Mouse (Mus musculus) layer of hippocampus, adult 9-10 months (tissue): ENCODE results near the gene Gpd1l.
"Not testable (repeated sequence)": the region's sequence is repeated elsewhere in the genome, so short reads cannot be mapped to it uniquely, and the experiment has no call there.

Source experiments
- DNase-seq: peaks from one replicate; pipeline ENCODE4 v3.0.0; 2022; ENCODE audit warnings: low spot score

Gene Gpd1l

DNA sequence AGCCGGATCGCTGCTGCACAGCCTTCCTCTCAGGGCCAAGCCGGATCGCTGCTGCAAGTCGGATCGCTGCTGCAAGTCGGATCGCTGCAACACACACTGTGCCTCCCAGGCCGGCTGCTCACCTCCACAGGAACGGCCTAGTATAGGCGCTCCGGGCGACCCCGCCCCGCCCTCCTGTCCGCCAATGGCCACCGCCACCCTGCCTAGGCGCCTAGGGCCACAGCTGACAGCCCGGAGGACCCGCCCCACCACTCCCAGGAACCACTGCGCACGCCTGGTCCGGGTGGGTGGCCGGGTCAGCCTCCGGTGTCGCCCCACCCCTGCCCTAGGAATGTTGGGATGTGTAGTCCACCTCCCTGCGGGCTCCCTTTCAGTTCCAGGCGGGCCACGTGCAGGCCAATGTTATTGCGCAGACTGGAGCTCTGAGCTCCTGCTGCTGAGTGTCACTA lies at the start of gene Gpd1l:
Gene Gpd1l (minus strand): TSS at position 265 of the 449 bp plus-strand sequence.
- DNase-seq, result peak; percentile 87

GRCm38 (mm10) chr9:114982689-114983360 lies 49.0 kb upstream of the Gpd1l start, which contains the start of gene Rps27rt:
Gene Rps27rt, minus strand, starts transcription at chr9:114982739.
- no peak for DNase-seq

DNA sequence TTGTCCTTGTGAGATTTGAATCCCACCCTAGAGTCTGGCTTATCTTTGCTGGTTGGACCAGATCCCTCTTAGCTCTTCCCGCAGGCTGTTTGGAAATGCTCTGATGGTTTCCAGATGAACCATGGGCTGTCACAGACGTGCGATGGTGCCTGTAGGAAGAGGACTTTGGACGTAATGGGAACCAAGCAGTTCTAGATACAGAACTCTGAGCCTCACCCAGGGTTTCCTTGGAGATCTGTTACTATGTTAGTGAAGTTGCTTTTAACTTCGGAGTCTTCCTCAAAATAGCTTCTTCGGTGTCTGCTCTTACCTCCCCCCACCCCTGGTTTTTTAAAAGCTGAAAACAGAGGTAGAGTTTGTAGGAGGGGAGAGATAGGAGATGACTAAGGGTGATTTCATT lies 46.2 kb upstream of the Gpd1l start:
- no peak for DNase-seq

- no peak for DNase-seq
Observed at GRCm38 (mm10) chr9:114978281-114979111, 44.7 kb upstream of the Gpd1l start, which contains the start of gene Osbpl10. Gene Osbpl10, plus strand, starts transcription at chr9:114978569.

DNA sequence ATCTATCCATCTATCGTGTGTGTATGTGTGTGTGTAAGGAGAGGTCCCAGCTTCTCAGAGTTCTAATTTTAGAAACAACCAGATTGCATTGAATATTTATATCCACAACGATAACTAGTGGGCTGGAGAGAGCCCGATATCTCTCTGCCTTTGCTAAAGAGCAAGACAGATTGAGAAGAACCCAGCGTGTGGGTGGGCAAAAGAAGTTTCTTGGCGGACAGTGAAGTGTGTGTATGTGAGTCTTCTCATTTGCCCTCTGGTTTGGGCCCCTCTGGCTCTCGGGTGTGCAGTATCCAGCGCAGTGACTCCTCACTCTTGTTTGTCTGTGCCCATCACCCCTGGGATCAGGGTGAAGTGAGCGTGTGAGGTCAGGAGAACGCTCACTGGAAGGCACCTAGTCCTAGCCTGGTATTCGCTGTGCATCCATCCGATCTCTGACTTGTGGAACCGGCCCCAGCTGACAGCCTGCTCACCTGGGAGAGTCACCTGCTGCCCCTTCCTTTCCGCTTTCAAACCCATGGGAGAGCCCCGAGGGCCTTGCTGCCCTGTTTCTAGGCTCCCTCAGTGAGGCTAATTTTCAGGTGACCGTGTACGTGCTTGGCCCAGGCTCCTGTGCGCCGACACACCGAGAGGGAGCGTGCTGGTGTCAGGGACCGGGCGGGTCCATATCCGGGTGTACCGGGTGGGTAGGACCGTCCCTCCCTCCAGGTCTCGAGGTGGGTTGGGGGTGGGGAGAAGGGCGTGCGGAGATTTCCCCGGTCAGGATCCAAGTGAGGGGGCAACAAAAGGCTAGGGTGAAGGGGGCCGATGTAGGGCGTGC lies 43.9 kb upstream of the Gpd1l start:
- DNase-seq, result no peak

- not testable (repeated sequence) for DNase-seq
Observed at GRCm38 (mm10) chr9:114966286-114966685, 32.5 kb upstream of the Gpd1l start.

GRCm38 (mm10) chr9:114964093-114964492 lies 30.3 kb upstream of the Gpd1l start:
- DNase-seq, result no peak

DNA sequence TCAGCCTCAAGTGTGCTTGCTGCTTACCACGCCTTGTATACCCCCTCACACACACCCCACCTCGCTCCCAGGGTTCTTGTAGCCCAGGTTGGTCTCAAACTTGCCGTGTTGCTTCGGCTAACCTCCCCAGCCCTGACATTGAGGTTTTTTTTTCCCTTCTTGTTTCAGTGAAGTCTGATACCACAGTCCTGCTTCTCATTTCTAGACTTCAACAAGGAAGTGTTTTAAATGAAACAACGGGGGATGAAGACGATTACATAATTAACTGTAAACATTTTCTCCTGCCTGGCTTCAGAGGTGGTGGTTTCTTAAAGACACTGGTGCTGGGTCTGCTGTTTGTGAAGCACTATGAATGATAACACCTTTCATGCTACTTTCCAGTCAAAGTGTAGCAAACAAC lies 27.1 kb upstream of the Gpd1l start:
- DNase-seq, result no peak

DNA sequence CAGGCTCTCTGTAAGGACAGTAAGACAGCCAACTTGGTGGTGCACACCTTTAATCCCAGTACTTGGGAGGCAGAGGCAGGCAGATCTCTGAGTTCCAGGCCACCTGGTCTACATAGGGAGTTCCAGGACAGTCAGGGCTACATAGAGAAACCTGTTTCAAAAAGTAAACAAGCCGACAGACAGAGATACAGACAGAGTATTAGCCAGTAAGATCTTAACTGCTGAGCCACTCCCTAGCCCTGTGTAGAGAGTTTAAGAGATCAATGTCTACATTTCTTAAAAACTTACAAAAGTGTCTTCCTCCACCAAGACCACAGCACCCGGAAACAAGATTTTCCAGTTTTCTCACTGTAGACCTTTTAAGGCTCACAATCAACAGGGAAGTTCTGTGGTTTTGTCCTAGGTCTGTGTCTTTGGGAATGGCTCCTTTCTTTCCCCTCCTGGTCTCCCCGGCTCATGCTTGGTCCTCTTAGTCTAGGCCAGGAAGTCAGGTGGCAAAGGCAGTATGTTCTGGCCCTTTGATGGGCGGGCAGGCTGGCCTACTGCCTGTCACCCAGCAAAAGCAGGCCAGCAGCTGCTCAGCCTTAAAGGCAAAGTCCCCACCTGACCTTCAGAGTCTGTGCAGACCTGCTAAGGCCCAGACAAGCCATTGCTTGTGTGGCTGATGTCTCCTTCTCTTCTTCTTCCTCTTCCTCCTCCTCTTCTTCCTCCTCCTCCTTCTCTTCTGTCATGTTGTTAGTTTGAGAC lies 26.4 kb upstream of the Gpd1l start:
- no peak for DNase-seq

DNA sequence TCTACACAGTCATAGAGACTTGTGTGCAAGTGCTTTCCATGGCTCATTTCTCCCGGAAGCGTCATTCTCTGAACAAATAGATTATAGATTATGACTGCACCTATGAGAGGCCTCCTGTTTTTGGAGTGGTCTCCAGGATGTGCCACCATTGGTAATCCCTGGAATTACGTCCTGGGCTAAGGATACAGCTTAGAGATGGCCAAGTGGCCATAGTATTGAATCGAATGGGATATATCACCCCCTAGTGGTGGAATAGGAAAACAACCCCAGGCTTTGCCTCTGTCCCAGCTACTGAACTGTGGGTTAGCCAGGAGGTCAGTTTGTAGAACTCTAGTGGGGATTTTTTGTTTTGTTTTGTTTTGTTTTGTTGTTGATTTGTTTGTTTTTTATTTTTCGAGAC lies 23.2 kb upstream of the Gpd1l start:
- DNase-seq, result no peak

DNA sequence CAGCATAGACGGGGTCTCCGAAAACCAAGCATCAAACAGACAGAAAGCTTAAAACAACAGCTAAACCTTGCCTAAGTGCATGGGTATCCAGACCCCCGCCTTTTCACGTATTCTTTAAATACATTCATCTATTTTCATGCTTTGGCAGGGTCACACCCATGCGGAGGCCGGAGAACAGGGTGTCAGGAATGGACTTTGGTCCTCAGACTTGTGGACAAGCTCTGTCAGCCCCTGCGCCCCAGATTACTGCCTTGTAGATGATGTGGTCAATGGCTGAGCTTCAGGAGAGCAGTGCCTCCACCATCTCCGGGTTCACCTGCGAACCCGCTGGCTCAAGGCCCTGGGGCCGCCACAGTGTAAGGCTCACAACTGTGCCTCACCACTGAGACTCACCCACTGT lies 21.6 kb upstream of the Gpd1l start:
- no peak for DNase-seq

DNA sequence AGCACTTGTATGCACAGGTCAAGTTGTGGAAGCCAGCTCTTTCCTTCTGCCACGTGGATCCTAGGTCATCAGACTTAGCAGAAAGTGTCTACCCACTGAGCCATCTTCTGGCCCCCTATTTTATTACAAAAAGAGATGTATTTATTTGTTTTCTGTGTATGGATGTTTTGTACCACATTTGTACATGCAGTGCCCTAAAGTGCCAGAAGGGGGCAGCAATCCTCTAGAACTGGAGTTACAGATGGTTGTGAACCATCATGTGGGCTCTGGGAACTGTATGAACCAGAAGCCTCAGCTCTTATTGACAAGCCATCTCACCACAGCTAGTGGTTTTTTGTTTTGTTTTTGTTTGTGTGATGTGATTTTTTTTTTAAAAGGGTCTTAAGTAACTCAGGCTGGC lies 19.1 kb upstream of the Gpd1l start:
- no peak for DNase-seq

GRCm38 (mm10) chr9:114948395-114948794 lies 14.6 kb upstream of the Gpd1l start:
- no peak for DNase-seq

DNA sequence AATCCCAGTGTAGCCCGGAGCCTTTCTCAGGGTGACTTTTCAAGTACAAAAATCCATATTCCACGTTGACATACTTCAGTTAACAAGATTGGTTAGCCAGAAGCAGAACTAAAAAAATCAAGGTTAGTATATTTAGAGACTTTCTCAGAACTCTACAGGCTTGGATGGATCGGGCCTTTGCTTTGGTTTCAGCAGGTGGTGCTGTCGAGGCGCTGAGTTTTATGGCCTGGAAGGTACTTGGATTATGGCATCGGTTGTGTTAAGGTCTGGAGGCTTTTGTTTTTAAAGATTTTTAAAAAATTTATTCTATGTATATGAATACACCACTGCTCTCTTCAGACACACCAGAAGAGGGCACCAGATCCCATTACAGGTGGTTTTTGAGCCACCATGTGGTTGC lies 11.8 kb upstream of the Gpd1l start:
- no peak for DNase-seq

GRCm38 (mm10) chr9:114944642-114945041 lies 10.9 kb upstream of the Gpd1l start:
- DNase-seq, result no peak

GRCm38 (mm10) chr9:114936687-114937086 lies 2.9 kb upstream of the Gpd1l start:
- DNase-seq, result no peak

- DNase-seq, result no peak
Observed at GRCm38 (mm10) chr9:114935321-114935720, 1.5 kb upstream of the Gpd1l start.

GRCm38 (mm10) chr9:114934231-114934630 lies 444 bp upstream of the Gpd1l start:
- DNase-seq, result no peak

- no peak for DNase-seq
Observed at GRCm38 (mm10) chr9:114933037-114933722, 607 bp downstream of the Gpd1l start.

- DNase-seq, result no peak
Observed at GRCm38 (mm10) chr9:114932607-114933006, 1.2 kb downstream of the Gpd1l start.

DNA sequence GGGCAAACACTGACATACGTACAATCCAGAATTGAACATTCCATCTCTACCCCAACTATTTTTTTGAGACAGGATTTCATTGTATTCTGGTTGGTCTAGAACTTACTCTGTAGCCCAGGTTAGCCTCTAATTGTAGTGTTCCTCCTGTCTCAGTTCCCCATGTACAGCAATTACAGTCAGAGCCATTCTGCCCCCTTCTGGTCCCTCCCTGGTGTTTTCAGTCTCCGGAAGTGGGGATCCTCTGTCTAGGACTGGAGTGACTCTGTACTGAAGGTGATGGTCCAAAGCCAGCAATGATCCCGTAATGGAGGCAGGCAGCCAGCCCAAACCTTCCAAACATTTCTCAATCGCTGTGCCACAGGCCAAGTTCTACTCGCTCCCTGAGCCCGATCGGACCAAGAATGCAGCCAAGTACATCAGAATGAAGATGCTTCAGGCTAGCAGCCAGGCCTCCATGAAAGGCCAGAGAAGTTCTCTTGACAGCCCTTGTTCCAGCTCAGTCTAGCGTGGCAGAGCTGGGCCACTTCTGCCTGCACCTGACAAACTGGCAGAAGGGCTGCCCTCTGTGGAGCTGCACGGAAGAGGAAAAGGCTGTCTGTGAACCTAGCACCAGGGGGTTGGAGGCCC lies 3.2 kb downstream of the Gpd1l start:
- no peak for DNase-seq
